Mouse (Mus musculus) adrenal gland, adult 2 months (tissue): ENCODE results near the gene Eddm3b. TPM values are rescaled to one million over a fixed set of nuclear protein-coding genes. Genes with fewer than 3 reads are reported as not detected.
"Not testable (repeated sequence)": the region's sequence is repeated elsewhere in the genome, so short reads cannot be mapped to it uniquely, and the experiment has no call there.

ENCODE experiments used
- DNase-seq: peaks from one replicate; pipeline ENCODE4 v3.0.0; 2021
- polyA plus RNA-seq: library from polyadenylated mRNA; depleted of rRNA; stranded (reverse); fragments of >200 nt; gene quantifications from 2 replicates; pipeline ENCODE4 v1.2.3, GENCODE M21; 2012; rRNA removed
- total RNA-seq, 2 experiments: library from RNA; stranded (reverse); gene quantifications; 2 replicates each; pipeline ENCODE4 v1.2.3; 2021

The Eddm3b gene
- total and polyA plus RNA-seq, 3 experiments, result not detected

GRCm38 (mm10) chr14:51142568-51142967, 28.3 kb downstream of the Eddm3b start:
- DNase-seq, result no peak

DNA sequence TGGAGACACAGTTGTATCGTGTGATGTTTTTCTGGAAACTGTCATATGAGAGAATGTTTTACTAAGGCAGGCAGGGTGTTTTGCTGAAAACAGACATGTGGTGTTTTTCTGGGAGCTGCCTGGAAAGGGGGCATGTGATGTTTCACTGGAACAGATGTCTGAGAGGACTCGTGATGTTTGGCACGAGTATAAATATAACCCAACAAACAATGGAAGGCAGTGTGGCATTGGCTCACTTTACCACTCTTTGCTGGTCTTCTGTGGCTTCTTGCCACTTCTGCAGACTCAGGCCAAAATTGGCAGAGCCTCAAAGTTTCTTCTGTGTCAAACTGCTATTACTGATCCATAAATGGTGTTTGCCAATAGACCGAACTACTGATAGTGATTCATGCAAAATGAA, 29.1 kb downstream of the Eddm3b start:
- no peak for DNase-seq

DNA sequence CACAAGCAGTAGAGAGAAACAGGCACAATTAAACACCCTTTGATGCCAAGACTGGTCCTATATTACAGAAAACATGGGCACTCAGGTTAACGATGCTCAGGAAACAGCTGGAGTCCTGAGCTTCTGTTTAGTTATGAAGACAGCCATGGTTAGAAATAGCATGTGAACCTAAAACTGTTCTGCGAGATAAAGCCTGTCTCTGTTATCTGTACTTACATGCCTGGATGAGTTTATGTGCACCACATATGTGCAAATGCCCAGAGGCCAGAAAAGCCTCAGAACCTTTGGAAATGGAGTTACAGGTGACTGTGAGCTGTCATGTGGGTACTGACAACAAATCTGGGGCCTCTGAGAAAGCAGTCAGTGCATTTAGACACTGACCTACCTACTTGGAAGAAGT, 29.7 kb downstream of the Eddm3b start:
- no peak for DNase-seq

DNA sequence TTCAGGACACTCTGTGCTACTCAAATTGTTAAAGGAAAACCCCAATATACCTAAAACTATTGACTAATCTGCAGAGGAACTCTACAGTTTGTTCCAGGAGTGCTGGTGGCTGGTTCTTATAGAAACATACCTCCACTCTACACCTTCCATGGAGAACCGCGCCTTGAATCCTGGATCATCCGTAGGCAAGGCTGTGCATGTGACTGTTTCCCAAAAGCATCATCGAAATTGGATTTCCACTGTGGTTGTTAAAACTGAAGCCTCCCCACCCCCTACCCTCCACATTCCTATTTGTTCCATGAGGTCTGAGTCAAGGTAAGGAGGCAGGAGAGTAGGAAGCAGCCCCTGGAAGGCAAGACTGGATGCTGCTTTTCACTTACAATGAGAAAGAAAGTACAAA, 30.2 kb downstream of the Eddm3b start:
- DNase-seq, result no peak

DNA sequence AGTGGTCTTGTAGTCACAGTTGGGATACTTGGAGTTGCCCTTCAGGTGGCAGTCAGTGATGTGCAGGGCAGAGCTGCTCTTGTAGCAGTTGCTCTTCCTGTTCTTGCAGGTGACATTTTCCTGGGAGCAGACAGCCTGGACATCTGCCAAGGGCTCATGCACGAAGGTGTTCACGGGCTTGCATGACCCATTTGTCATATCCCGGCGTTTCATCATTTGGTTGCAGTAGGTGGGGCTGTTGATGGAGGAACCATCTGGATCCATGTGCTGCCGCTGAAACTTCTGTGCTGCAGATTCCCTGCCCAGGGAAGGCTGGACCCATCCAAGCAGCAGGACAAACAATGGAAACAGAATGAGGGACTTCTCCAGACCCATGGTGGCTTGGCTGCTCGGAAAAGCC, 31.3 kb downstream of the Eddm3b start:
- no peak for DNase-seq

DNA sequence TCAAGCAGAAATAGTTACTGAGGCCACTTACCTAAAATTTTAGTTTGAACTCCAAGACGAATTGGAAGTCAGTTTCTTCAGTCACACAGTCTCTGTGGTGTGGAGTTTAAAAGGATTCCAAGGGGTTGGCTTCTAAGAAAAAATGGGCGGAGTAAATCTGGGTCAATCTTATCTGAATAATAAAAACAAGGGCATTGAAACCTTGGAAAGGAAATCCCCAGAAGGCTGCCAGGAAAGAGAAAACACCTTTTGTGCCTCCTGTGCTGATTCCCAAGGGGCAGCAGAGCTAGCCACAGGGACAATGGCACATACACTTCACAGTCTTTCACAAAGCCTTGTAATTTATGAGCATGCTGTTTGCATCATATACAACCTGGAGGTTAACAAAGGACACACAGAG, 32.5 kb downstream of the Eddm3b start, which contains the start of gene Rnase1:
Rnase1 (minus strand) TSS at position 101 of the 400 bp plus-strand sequence.
- DNase-seq, result no peak

DNA sequence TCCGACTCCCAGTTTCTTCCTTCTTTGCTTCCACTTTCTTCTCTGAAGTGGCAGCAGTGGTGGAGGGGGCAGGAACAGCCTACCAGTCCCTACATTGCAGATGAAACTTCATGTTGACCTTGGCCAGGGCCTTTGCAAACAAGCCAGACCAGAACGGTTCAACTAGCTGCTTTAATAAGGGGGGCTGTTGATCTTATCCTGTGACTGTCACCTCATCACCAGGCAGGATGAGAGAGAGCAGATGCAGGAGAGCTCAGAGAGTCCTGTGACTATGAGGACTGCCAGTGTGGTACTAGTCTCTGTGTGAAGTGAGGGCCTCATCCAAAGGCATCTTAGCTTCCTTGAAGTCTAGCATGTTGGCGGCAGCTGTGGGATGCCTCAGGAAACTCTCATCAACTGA, 33.8 kb downstream of the Eddm3b start:
- no peak for DNase-seq

DNA sequence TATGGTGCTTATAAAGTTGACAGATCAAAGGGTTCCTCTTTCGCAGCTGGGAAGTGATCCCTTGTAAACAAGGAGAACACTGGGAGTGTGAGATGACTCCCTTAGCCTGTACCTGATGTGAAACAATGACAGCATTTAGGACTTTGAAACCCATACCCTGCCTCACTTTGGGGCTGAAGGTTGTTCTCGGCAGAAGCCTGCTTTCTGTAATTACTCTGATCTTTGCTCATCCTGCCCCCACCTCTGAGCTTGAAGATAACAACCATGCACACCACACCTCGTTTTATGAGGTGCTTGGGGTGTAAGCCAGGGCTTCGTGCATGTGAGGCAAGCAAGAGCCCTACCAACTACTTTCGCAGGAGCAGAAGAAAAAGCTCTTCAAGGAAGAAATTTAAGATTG, 34.9 kb downstream of the Eddm3b start:
- no peak for DNase-seq

DNA sequence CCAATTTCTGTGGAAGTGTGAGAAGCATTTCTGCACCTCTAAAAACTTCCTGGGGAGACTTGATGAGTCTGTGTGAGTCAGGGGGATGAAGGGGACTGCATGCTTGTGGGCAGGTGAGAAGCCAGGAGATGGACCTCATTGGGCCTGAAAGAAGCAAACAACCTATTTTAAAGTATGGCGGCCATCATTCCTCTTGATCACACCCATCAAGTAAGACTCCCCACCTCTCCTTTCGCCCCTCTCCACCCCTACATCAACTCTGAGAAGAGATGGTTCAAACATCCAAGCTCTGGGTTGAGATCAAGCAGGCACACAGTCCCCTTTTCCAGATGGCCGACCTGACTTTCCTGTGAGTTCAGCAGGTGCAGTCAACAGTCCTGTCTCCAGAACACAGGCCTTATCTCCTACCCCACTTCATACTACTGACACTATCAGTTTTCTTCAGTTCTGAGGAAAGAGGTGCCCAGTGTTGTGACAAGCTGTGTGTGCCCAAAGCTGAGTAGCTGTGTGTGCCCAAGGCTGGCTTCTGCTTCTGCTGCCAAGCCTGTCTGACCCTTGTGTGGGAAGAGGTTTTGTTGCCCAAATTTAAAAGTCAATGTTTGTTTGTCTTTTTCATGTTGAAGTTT, 36.1 kb downstream of the Eddm3b start:
- DNase-seq, result no peak

DNA sequence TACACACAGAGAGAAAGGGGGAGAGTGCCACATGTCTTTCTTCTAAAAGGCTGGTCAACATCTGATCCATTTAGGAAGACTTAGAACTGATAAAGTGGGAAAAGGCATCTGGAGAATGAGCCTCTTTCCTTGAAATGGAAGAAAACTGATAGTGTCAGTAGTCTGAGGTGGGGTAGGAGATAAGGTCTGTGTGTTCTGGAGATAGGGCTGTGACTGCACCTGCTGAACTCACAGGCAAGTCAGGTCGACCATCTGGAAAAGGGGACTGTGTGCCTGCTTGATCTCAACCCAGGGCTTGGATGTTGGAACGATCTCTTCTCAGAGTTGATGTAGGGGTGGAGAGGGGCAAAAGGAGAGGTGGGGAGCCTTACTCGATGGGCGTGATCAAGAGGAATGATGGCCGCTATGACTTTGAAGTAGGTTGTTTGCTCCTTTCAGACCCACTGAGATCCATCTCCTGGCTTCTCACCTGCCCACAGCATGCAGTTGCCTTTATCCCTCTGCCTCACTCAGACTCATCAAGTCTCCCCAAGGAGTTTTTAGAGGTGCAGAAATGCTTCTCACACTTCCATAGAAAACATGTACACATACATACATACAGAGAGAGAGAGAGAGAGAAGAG, 38.1 kb downstream of the Eddm3b start:
- DNase-seq, result no peak

DNA sequence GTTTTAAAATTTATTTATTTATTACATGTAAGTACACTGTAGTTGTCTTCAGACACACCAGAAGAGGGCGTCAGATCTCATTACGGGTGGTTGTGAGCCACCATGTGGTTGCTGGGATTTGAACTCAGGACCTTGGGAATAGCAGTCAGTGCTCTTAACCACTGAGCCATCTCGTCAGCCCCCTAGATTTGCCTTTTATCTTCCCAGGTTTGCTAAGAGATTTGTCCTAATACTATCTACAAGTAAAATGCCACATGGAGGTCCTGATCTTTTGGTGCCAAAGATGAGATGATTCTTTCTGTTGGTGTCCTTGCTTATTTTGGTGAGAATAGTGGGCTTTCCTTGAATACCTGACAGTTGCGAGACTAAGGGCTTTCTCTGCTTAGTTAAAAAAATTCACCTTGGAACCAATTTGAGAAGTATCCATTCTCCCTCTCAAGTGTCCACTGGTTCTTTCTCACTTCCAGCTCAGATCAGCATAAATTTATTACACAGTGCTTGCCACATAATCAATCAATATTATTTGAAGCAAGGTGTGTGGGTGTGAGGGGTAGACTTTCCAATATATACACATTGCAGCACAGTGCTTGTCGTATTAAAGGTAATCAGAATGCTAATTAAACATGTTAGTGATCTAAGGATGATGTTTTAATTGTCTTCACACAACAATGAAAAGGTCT, 42.0 kb downstream of the Eddm3b start:
- DNase-seq, result no peak

DNA sequence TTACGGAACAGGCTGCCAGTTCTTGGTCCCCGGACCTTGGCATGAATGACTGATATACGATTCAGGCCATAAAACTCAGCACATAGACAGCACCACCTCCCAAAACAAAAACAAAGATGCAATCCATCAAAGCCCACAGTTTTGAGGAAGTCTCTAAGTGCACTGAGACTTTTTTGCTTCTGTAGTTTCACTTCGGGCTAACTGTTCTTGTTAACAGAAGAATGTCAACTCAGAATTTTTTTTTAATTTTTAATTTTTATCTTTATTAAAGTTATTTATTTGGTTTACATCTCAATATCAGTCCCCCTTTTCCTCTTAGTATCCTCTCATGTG, 42.5 kb downstream of the Eddm3b start:
- no peak for DNase-seq

DNA sequence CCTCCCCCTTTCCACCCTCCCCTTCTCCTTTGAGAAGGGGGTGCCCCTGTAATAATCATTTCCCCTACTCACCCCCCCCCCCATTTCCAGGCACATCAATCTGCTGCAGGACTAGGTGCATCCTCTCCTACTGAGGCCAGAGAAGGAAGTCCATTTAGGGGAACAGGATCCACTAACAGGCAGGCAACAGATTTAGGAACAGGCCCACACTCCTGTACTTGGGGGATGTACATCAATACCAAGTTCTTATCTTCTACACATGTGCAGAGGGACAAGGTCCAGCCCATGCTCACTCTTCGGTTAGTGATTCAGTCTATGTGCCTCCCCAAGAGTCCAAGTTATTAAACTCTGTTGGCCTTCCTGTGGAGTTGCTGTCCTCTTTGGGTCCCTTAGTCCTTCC, 42.8 kb downstream of the Eddm3b start:
- DNase-seq, result no peak

- not testable (repeated sequence) for DNase-seq
Measured at GRCm38 (mm10) chr14:51161976-51162375, 47.8 kb downstream of the Eddm3b start, which contains the start of gene Rnase2b. Gene Rnase2b, plus strand, starts transcription at chr14:51162260.

DNA sequence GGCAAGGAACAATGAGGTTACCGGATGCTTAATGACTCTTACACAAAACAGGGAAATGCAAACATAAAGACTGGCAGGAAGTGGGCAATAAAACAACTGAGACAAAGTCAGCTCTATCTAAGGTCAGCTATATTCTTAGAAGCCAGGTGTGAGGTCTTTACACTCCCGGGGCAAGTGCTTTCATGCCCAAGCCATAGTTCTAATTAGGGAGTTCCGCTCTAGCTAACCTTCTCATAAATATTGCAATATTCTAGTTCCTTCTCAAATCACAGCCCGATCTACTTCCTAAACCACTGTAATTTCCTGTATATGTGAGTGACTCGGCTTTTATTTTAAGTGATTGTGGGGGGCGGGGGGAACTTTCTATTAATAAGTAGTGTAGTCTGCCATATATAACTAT, 49.1 kb downstream of the Eddm3b start:
- not testable (repeated sequence) for DNase-seq

DNA sequence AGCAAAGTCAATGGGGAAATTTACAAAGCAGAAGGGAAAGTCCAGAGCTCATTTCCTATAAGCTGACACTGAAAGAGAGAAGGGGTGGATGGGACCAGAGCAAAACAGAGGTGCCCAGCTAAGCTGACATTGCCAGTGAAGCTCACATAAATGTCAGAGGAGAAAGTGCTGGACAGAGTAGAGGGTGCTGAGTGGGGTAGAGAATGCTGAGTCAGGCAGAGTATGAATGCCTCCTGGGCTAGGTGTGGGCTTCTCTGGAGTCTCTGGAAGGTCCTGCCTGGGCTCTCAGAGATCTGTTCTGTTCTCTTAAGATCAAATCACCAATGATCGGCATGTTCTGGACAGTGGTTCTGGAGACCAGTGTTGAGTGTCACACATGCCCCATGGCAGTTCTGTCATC, 51.2 kb downstream of the Eddm3b start:
- DNase-seq, result no peak

- DNase-seq, result no peak
Measured at GRCm38 (mm10) chr14:51166068-51166467, 51.8 kb downstream of the Eddm3b start.

Other genes with a start within 250 kb of the Eddm3b start
- gene Tep1, start 243.9 kb upstream of the Eddm3b start, total RNA-seq, result 10 to 100 TPM; 15.5 to 17.5 TPM
- 16.0 and 18.9 TPM in 2 replicates for gene Tep1, start 243.9 kb upstream of the Eddm3b start, polyA plus RNA-seq
- 1 to 10 TPM in 1 of 2 experiments, under 1 TPM in 1; 0.46 to 1.0 TPM for gene Klhl33, start 216.9 kb upstream of the Eddm3b start, total RNA-seq
- gene Klhl33, start 216.9 kb upstream of the Eddm3b start, polyA plus RNA-seq, result 0.45 and 1.0 TPM in 2 replicates
- gene Osgep, start 189.5 kb upstream of the Eddm3b start, total RNA-seq, result 10 to 100 TPM; 37.7 to 45.0 TPM
- 149 and 171 TPM in 2 replicates for gene Osgep, start 189.5 kb upstream of the Eddm3b start, polyA plus RNA-seq
- 10 to 100 TPM; 54.7 to 80.9 TPM for gene Apex1, start 189.5 kb upstream of the Eddm3b start, total RNA-seq
- 20.9 and 27.1 TPM in 2 replicates for gene Apex1, start 189.5 kb upstream of the Eddm3b start, polyA plus RNA-seq
- gene Pip4p1, start 183.6 kb upstream of the Eddm3b start, total RNA-seq, result 10 to 100 TPM; 56.7 to 69.6 TPM
- 120 and 125 TPM in 2 replicates for gene Pip4p1, start 183.6 kb upstream of the Eddm3b start, polyA plus RNA-seq
- gene Pnp, start 183.3 kb upstream of the Eddm3b start, total RNA-seq, result 10 to 100 TPM; 31.2 to 46.1 TPM
- 10.1 and 12.3 TPM in 2 replicates for gene Pnp, start 183.3 kb upstream of the Eddm3b start, polyA plus RNA-seq
- gene Gm49342, start 169.9 kb upstream of the Eddm3b start, total RNA-seq, result 10 to 100 TPM; 45.4 to 64.1 TPM
- gene Gm49342, start 169.9 kb upstream of the Eddm3b start, polyA plus RNA-seq, result 2.9 and 4.5 TPM in 2 replicates
- 1 to 10 TPM; 1.5 to 2.5 TPM for gene Pnp2, start 158.4 kb upstream of the Eddm3b start, total RNA-seq
- gene Pnp2, start 158.4 kb upstream of the Eddm3b start, polyA plus RNA-seq, result 0.37 and 0.49 TPM in 2 replicates
- gene Rnase10, start 106.7 kb upstream of the Eddm3b start, total RNA-seq, result under 1 TPM; 0.24 to 0.26 TPM
- not detected in 2 replicates for gene Rnase10, start 106.7 kb upstream of the Eddm3b start, polyA plus RNA-seq
- gene Rnase9, start 72.6 kb upstream of the Eddm3b start, total RNA-seq, result not detected
- gene Rnase9, start 72.6 kb upstream of the Eddm3b start, polyA plus RNA-seq, result not detected in 2 replicates
- gene Rnase11, start 64.3 kb upstream of the Eddm3b start, total RNA-seq, result not detected
- not detected in 2 replicates for gene Rnase11, start 64.3 kb upstream of the Eddm3b start, polyA plus RNA-seq
- not detected for gene Rnase12, start 56.8 kb upstream of the Eddm3b start, total RNA-seq
- gene Rnase12, start 56.8 kb upstream of the Eddm3b start, polyA plus RNA-seq, result not detected in 2 replicates
- under 1 TPM in 1 of 2 experiments, not detected in 1; 0.06 TPM for gene Olfr750, start 40.0 kb upstream of the Eddm3b start, total RNA-seq
- not detected in 2 replicates for gene Olfr750, start 40.0 kb upstream of the Eddm3b start, polyA plus RNA-seq
- 10 to 100 TPM; 45.5 to 71.4 TPM for gene Rnase4, start 23.3 kb upstream of the Eddm3b start, total RNA-seq
- gene Rnase4, start 23.3 kb upstream of the Eddm3b start, polyA plus RNA-seq, result 33.7 and 34.7 TPM in 2 replicates
- 1 to 10 TPM; 4.4 to 7.7 TPM for gene Ang, start 23.3 kb upstream of the Eddm3b start, total RNA-seq
- 2.9 and 3.2 TPM in 2 replicates for gene Ang, start 23.3 kb upstream of the Eddm3b start, polyA plus RNA-seq
- gene Rnase6, start 9.5 kb downstream of the Eddm3b start, total RNA-seq, result 1 to 10 TPM; 1.5 to 1.6 TPM
- 0.89 and 0.92 TPM in 2 replicates for gene Rnase6, start 9.5 kb downstream of the Eddm3b start, polyA plus RNA-seq
- 1 to 10 TPM in 1 of 2 experiments, not detected in 1; 2.3 TPM for gene Rnase1, start 32.4 kb downstream of the Eddm3b start, total RNA-seq
- not detected in 2 replicates for gene Rnase1, start 32.4 kb downstream of the Eddm3b start, polyA plus RNA-seq
- not detected for gene Rnase2b, start 47.8 kb downstream of the Eddm3b start, total RNA-seq
- not detected in 2 replicates for gene Rnase2b, start 47.8 kb downstream of the Eddm3b start, polyA plus RNA-seq
- gene Ang2, start 84.7 kb downstream of the Eddm3b start, total RNA-seq, result not detected
- gene Ang2, start 84.7 kb downstream of the Eddm3b start, polyA plus RNA-seq, result not detected in 2 replicates
- not detected for gene Ear14, start 89.0 kb downstream of the Eddm3b start, total RNA-seq
- gene Ear14, start 89.0 kb downstream of the Eddm3b start, polyA plus RNA-seq, result not detected in 2 replicates
- gene Rnase2a, start 141.7 kb downstream of the Eddm3b start, total RNA-seq, result 10 to 100 TPM in 1 of 2 experiments, 1 to 10 TPM in 1; 9.5 to 15.7 TPM
- not detected in 2 replicates for gene Rnase2a, start 141.7 kb downstream of the Eddm3b start, polyA plus RNA-seq
- gene Gm7247, start 247.3 kb downstream of the Eddm3b start, total RNA-seq, result not detected
- not detected in 2 replicates for gene Gm7247, start 247.3 kb downstream of the Eddm3b start, polyA plus RNA-seq